Mouse (Mus musculus): ENCODE measurements around the gene Ppp1r13b.

DNA sequence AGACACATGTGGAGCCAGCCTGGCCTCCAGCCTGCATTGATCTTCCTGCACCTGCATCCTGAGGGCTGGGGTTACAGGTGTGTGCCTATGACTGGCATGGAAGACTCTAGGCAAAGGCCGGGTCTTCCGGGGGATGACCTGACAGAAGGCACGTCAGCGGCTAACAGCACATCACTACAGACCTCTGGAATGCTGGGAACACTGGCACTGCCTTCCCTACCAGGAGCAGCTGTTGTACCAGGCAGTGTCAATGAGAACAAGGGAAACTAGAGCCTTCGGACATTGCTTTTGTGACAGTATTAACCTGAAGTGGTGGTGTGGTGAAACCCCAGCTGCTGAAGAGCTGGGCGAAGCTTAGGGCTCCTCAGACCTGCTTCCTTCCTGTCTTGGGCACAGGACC is 99.1 kb downstream of the Ppp1r13b start:
- no peak for TF ChIP-seq POLR2A (IDR thresholded peaks at IDR 0.05; ENCODE audit: insufficient read depth, low read depth, low read length)
- no peak for TF ChIP-seq EP300 (IDR thresholded peaks at IDR 0.05; ENCODE audit: insufficient read depth, low read depth, low read length)

All from heart, adult 2 months (tissue).